11 mouse cellular contexts compared by ENCODE assay signal in genomic region chr2:156181592-156181991, GRCm38 (mm10). TPM values are rescaled to one million over a fixed set of nuclear protein-coding genes. Genes with fewer than 3 reads are reported as not detected.
A peak's percentile ranks its signal among the peaks of the same experiment; 100 is the strongest.
DNase-seq lines count a peak whose midpoint lies in the region; ATAC-seq and TF ChIP-seq lines count a peak whose summit lies in the region.
"Had no signal": no experiment of that assay in that cellular context is flagged by ENCODE, and none has a peak within 500 bp of the region (broad histone marks: within the 10 kb centered on the region; RNA-seq: fewer than 3 reads in every experiment).

No protein-coding gene starts in this region.

- peak overlapping the region; percentile 100 for H3K27ac ChIP-seq in heart, adult 2 months
- H3K27ac ChIP-seq in kidney, postnatal 0 days, result peak overlapping the region; percentile 93; the same call in 1 of the 2 replicates
- peak overlapping the region; percentile 97 for H3K27ac ChIP-seq in bone marrow macrophage, adult 2 months (ENCODE audit: insufficient read depth, low read depth, low read length)
- H3K27ac ChIP-seq in macrophage, result peak overlapping the region; percentile 96

- no peak for TF ChIP-seq EP300 in heart, adult 2 months (IDR thresholded peaks at IDR 0.05; ENCODE audit: insufficient read depth, low read depth, low read length)

- H3K4me3 ChIP-seq in heart, adult 2 months, result no peak overlapping the region
- H3K4me3 ChIP-seq in kidney, postnatal 0 days (replicated peaks; ENCODE audit: low read depth, low read length), result no peak overlapping the region
- no peak overlapping the region; the same call in 1 of the 2 replicates for H3K4me3 ChIP-seq in bone marrow macrophage, adult 2 months (ENCODE audit: insufficient read depth, low read length)
- H3K4me3 ChIP-seq in macrophage (ENCODE audit: inconsistent target), result no peak overlapping the region

- WGBS in heart, adult 2 months, result 84% methylated on average over 2 of the region's 2 CpGs
- 82% methylated on average over 2 of the region's 2 CpGs for WGBS in kidney, postnatal 0 days
- 95% methylated on average over 2 of the region's 2 CpGs for WGBS in macrophage (ENCODE audit: missing documents)

- no peak for ATAC-seq in kidney, postnatal 0 days (replicated peaks; ENCODE audit: low FRiP score, low read depth)

- intact Hi-C loops in heart, adult 2 months (cut with DNase I), result loop anchor here (2.0 to 5.0 kb wide), 2 partner anchors 76 to 97 kb away; no protein-coding TSS in a partner anchor

- no peak overlapping the region for H3K9ac ChIP-seq in heart, adult 2 months (ENCODE audit: low read depth, low read length)
- H3K9ac ChIP-seq in kidney, postnatal 0 days (ENCODE audit: low read depth, low read length), result no peak overlapping the region

- no peaks in the 10 kb centered on the region for H3K27me3 ChIP-seq in heart, adult 2 months (ENCODE audit: control insufficient read depth, insufficient read depth, low read length)
- H3K27me3 ChIP-seq in kidney, postnatal 0 days (ENCODE audit: insufficient read depth, low read length), result no peaks in the 10 kb centered on the region

- no peaks in the 10 kb centered on the region for H3K9me3 ChIP-seq in kidney, postnatal 0 days (replicated peaks; ENCODE audit: low read length)

- H3K4me1 ChIP-seq in heart, adult 2 months (ENCODE audit: control insufficient read depth, insufficient read depth, low read length), result peaks cover 7% of the 10 kb centered on the region
- H3K4me1 ChIP-seq in kidney, postnatal 0 days (replicated peaks; ENCODE audit: insufficient read depth, low read length), result peaks cover 4% of the 10 kb centered on the region
- peaks cover 18% of the 10 kb centered on the region for H3K4me1 ChIP-seq in bone marrow macrophage, adult 2 months (ENCODE audit: control insufficient read depth, insufficient read depth, low read length)

- no peak for TF ChIP-seq CTCF in heart, adult 2 months (IDR thresholded peaks at IDR 0.05)
- TF ChIP-seq CTCF in kidney, postnatal 0 days (IDR thresholded peaks at IDR 0.05; ENCODE audit: low read depth), result no peak
- TF ChIP-seq CTCF in bone marrow macrophage, adult 2 months (IDR thresholded peaks at IDR 0.05; ENCODE audit: low read depth, low read length), result no peak

- H3K79me2 ChIP-seq in heart, adult 2 months (replicated peaks; ENCODE audit: control insufficient read depth, insufficient read depth, low read length), result peaks cover 6% of the 10 kb centered on the region
- H3K79me2 ChIP-seq in macrophage (ENCODE audit: inconsistent target), result peaks cover 31% of the 10 kb centered on the region

- no peak for DNase-seq in heart, adult 2 months
- DNase-seq in heart, adult 8-10 months (ENCODE audit: low spot score), result no peak
- no peak for DNase-seq in kidney, postnatal 0 days (ENCODE audit: low spot score)
- DNase-seq in kidney, postnatal 10 days, result no peak
- no peak for DNase-seq in ovary, postnatal 10 days (ENCODE audit: low spot score)
- no peak for DNase-seq in Muller cell, postnatal 12 days (ENCODE audit: inconsistent ontology term)
- DNase-seq: cerebellum, adult 11-12 months; gastrocnemius, postnatal 36 days; thymus, postnatal 4 days had no signal

- peaks cover 21% of the 10 kb centered on the region for H3K36me3 ChIP-seq in heart, adult 2 months (ENCODE audit: control insufficient read depth, insufficient read depth, low read length)
- peaks cover 14% of the 10 kb centered on the region for H3K36me3 ChIP-seq in kidney, postnatal 0 days (ENCODE audit: insufficient read depth, low read length)
- H3K36me3 ChIP-seq in macrophage (ENCODE audit: inconsistent target), result peaks cover 21% of the 10 kb centered on the region; the same call in 1 of the 2 replicates

- TF ChIP-seq POLR2A in heart, adult 2 months (IDR thresholded peaks at IDR 0.05; ENCODE audit: insufficient read depth, low read depth, low read length), result no peak
- no peak for TF ChIP-seq POLR2A in bone marrow macrophage, adult 2 months (IDR thresholded peaks at IDR 0.05; ENCODE audit: borderline replicate concordance, low read depth, low read length)

- no peak overlapping the region for H3K4me2 ChIP-seq in kidney, postnatal 0 days (ENCODE audit: low read length)

RNA-seq across cellular contexts. Expression of gene Rbm39, which starts 1.6 kb away (rescaled TPM):
- total RNA-seq in heart, adult 2 months (2021), result 100 to 1,000 TPM; 124 to 143 TPM
- polyA plus RNA-seq in heart, adult 2 months (2012; rRNA removed), result 25.8 and 45.2 TPM in 2 replicates
- 100 to 1,000 TPM; 107 to 140 (median 123) TPM for total RNA-seq in heart, adult 8-10 months (2022)
- 636 and 701 TPM in 2 replicates for polyA plus RNA-seq in kidney, postnatal 0 days (2015; fragmentation: Nextera tagmentation; extraction: Ambion mirVana)
- 472 and 516 TPM in 2 replicates for polyA plus RNA-seq in bone marrow macrophage, adult 2 months (2012; ENCODE audit: insufficient read depth, insufficient read length, missing spikeins)
- total RNA-seq in macrophage (2018; cell fraction: chromatin; rRNA removed), result 1,000 to 10,000 TPM; 2,157 to 4,730 (median 3,239) TPM
- total RNA-seq in macrophage (2018; cell fraction: cytosol; rRNA removed), result 100 to 1,000 TPM; 106 to 268 (median 139) TPM
- total RNA-seq in macrophage (2018; cell fraction: nucleus; rRNA removed), result 1,000 to 10,000 TPM in 24 of 26 experiments, 100 to 1,000 TPM in 2; 796 to 2,492 (median 1,518) TPM
- polyA plus RNA-seq in macrophage (2018), result 158 to 239 TPM (median 203 TPM) in 3 replicates

RNA-seq across cellular contexts. Expression of gene Phf20, which starts 14.7 kb away (rescaled TPM):
- 10 to 100 TPM; 15.6 to 20.0 TPM for total RNA-seq in heart, adult 2 months (2021)
- polyA plus RNA-seq in heart, adult 2 months (2012; rRNA removed), result 7.1 and 8.9 TPM in 2 replicates
- total RNA-seq in heart, adult 8-10 months (2022), result 10 to 100 TPM; 13.5 to 25.1 (median 19.2) TPM
- 63.8 and 68.9 TPM in 2 replicates for polyA plus RNA-seq in kidney, postnatal 0 days (2015; fragmentation: Nextera tagmentation; extraction: Ambion mirVana)
- polyA plus RNA-seq in bone marrow macrophage, adult 2 months (2012; ENCODE audit: insufficient read depth, insufficient read length, missing spikeins), result 42.7 and 46.1 TPM in 2 replicates
- total RNA-seq in macrophage (2018; cell fraction: chromatin; rRNA removed), result 100 to 1,000 TPM; 176 to 613 (median 471) TPM
- total RNA-seq in macrophage (2018; cell fraction: cytosol; rRNA removed), result 10 to 100 TPM; 18.1 to 64.1 (median 43.5) TPM
- total RNA-seq in macrophage (2018; cell fraction: nucleus; rRNA removed), result 100 to 1,000 TPM in 19 of 26 experiments, 10 to 100 TPM in 7; 55.0 to 247 (median 149) TPM
- polyA plus RNA-seq in macrophage (2018), result 30.3 to 83.9 TPM (median 31.8 TPM) in 3 replicates

RNA-seq across cellular contexts. Expression of gene Nfs1, which starts 37.6 kb away (rescaled TPM):
- 10 to 100 TPM; 81.4 to 96.6 TPM for total RNA-seq in heart, adult 2 months (2021)
- polyA plus RNA-seq in heart, adult 2 months (2012; rRNA removed), result 83.7 and 116 TPM in 2 replicates
- total RNA-seq in heart, adult 8-10 months (2022), result 100 to 1,000 TPM; 104 to 115 (median 107) TPM
- polyA plus RNA-seq in kidney, postnatal 0 days (2015; fragmentation: Nextera tagmentation; extraction: Ambion mirVana), result 60.5 and 64.0 TPM in 2 replicates
- polyA plus RNA-seq in bone marrow macrophage, adult 2 months (2012; ENCODE audit: insufficient read depth, insufficient read length, missing spikeins), result 42.4 and 43.4 TPM in 2 replicates
- total RNA-seq in macrophage (2018; cell fraction: chromatin; rRNA removed), result 10 to 100 TPM in 21 of 26 experiments, 1 to 10 TPM in 5; 8.7 to 56.2 (median 30.2) TPM
- total RNA-seq in macrophage (2018; cell fraction: cytosol; rRNA removed), result 10 to 100 TPM; 20.5 to 31.6 (median 26.0) TPM
- 10 to 100 TPM in 25 of 26 experiments, 1 to 10 TPM in 1; 8.2 to 39.3 (median 21.9) TPM for total RNA-seq in macrophage (2018; cell fraction: nucleus; rRNA removed)
- 18.6 to 31.0 TPM (median 24.7 TPM) in 3 replicates for polyA plus RNA-seq in macrophage (2018)

RNA-seq across cellular contexts. Expression of gene Romo1, which starts 37.8 kb away (rescaled TPM):
- total RNA-seq in heart, adult 2 months (2021), result 100 to 1,000 TPM; 321 to 367 TPM
- 244 and 304 TPM in 2 replicates for polyA plus RNA-seq in heart, adult 2 months (2012; rRNA removed)
- total RNA-seq in heart, adult 8-10 months (2022), result 100 to 1,000 TPM; 303 to 403 (median 332) TPM
- polyA plus RNA-seq in kidney, postnatal 0 days (2015; fragmentation: Nextera tagmentation; extraction: Ambion mirVana), result 524 and 529 TPM in 2 replicates
- polyA plus RNA-seq in bone marrow macrophage, adult 2 months (2012; ENCODE audit: insufficient read depth, insufficient read length, missing spikeins), result 115 and 116 TPM in 2 replicates
- total RNA-seq in macrophage (2018; cell fraction: chromatin; rRNA removed), result 10 to 100 TPM in 1 of 26 experiments, 1 to 10 TPM in 19, not detected in 6; 1.9 to 20.1 (median 4.0) TPM
- 100 to 1,000 TPM in 13 of 26 experiments, 10 to 100 TPM in 13; 55.6 to 146 (median 91.7) TPM for total RNA-seq in macrophage (2018; cell fraction: cytosol; rRNA removed)
- total RNA-seq in macrophage (2018; cell fraction: nucleus; rRNA removed), result 10 to 100 TPM in 24 of 26 experiments, 1 to 10 TPM in 2; 7.6 to 44.5 (median 19.3) TPM
- 73.4 to 124 TPM (median 123 TPM) in 3 replicates for polyA plus RNA-seq in macrophage (2018)

RNA-seq across cellular contexts. Expression of gene Gm28036, which starts 54.7 kb away (rescaled TPM):
- 10 to 100 TPM; 11.9 to 13.5 TPM for total RNA-seq in heart, adult 2 months (2021)
- 2.8 and 3.4 TPM in 2 replicates for polyA plus RNA-seq in heart, adult 2 months (2012; rRNA removed)
- total RNA-seq in heart, adult 8-10 months (2022), result 10 to 100 TPM in 2 of 4 experiments, 1 to 10 TPM in 2; 9.4 to 12.1 (median 10.2) TPM
- 8.0 and 11.9 TPM in 2 replicates for polyA plus RNA-seq in kidney, postnatal 0 days (2015; fragmentation: Nextera tagmentation; extraction: Ambion mirVana)
- polyA plus RNA-seq in bone marrow macrophage, adult 2 months (2012; ENCODE audit: insufficient read depth, insufficient read length, missing spikeins), result 9.0 and 12.0 TPM in 2 replicates
- total RNA-seq in macrophage (2018; cell fraction: chromatin; rRNA removed), result 10 to 100 TPM in 9 of 26 experiments, 1 to 10 TPM in 17; 2.0 to 18.0 (median 8.1) TPM
- total RNA-seq in macrophage (2018; cell fraction: cytosol; rRNA removed), result 10 to 100 TPM in 7 of 26 experiments, 1 to 10 TPM in 19; 5.8 to 19.7 (median 8.8) TPM
- 10 to 100 TPM in 1 of 26 experiments, 1 to 10 TPM in 25; 1.7 to 15.0 (median 5.8) TPM for total RNA-seq in macrophage (2018; cell fraction: nucleus; rRNA removed)
- polyA plus RNA-seq in macrophage (2018), result 6.1 to 13.9 TPM (median 8.1 TPM) in 3 replicates
